Mouse (Mus musculus) gastrocnemius, adult 18-20 months (tissue): Measurements from ENCODE around the gene Pkd1l1. TPM values are rescaled to one million over a fixed set of nuclear protein-coding genes. Genes with fewer than 3 reads are reported as not detected.
A peak's percentile ranks its signal among the peaks of the same experiment; 100 is the strongest.

Source experiments
- DNase-seq: peaks from one replicate; pipeline ENCODE4 v3.0.0; 2021; ENCODE audit warnings: low spot score
- total RNA-seq, 2 experiments: library from RNA; stranded (reverse); gene quantifications; 2 replicates each; pipeline ENCODE4 v1.2.3; 2021

The Pkd1l1 gene
- total RNA-seq, 2 experiments from 2014 or later, result not detected

GRCm38 (mm10) chr11:8942446-8942845 is 30.6 kb downstream of the Pkd1l1 start:
- DNase-seq, result no peak

DNA sequence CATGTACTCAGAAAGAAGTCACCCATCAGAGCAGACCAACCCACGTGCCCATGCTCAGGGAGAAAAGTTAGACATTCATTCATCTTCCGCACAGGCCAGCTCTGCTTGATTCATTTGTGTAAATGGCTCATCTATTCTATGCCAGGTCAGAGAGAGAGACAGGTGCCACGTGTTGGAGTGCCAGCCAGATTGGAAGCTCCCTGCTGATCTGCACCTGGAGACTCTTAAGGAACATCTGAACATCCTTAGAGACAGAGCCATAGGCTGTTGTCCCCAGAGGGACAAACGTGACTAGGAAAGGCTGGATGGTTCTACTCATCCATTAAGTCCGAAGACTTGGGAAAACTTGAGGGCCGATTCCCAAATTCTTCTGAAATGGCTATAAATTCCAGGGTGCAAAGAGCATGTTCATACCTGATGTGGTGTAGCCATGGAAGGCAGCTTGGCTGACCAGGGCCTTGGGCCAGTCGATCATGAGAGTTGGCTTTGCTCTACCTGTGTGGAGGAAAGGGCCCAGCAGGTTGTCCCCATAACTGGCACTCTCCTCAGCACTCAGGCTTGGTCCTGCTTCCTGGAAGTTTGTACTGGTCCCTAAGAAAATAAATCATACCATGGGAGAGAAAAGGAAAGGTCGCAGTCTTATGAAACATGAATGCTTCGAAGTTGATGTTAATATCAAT is 36.5 kb downstream of the Pkd1l1 start:
- DNase-seq, result no peak

DNA sequence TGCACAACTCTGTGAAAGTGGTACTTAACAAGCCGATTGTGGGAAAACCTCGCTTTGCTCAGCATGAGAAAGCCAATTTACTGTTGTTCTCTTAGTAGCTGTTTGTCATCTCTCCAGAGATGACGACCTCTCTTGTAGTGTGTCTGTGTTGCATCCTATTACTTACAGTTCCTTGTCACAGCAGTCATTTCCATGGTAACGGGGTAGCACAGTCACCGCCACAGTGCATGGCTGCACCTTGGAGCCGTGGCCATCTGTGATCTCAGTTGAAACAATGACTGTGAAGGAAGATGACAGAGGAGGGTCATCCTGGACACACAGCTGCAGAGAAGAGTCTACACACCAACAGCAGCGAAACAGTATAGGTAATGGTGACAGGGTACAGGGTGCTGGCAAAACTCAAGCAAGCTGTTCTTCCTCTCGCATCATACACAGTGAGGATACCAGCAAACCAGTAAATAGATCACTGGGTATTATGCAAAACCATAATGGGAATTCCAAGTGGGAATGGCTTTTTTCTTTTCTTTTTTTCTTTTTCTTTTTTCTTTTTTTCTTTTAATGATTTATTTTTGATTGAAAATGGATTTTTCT is 56.9 kb downstream of the Pkd1l1 start:
- no peak for DNase-seq

DNA sequence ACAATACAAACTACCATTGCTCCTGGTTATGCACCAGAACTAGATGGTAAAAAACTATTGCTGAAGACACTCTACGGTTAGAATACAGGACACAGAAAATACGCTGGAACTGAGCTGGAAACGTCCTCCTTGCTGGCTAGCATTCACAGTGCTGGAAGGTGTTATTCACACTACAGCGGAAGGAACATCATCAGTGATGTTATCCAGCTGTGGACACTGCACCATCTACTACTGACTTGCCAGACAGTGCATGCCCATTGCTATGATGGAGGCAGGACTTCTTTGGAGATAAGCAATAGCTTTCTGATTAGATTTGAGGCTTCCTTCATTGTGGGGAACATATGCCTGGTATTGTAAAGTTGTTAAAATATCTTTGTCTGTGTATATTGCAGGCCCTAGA is 90.3 kb downstream of the Pkd1l1 start:
- no peak for DNase-seq

- no peak for DNase-seq
Observed at GRCm38 (mm10) chr11:8881521-8881920, 91.5 kb downstream of the Pkd1l1 start.

- no peak for DNase-seq
Observed at GRCm38 (mm10) chr11:8870115-8870514, 103.0 kb downstream of the Pkd1l1 start.

GRCm38 (mm10) chr11:8866021-8866420 is 107.0 kb downstream of the Pkd1l1 start:
- no peak for DNase-seq

DNA sequence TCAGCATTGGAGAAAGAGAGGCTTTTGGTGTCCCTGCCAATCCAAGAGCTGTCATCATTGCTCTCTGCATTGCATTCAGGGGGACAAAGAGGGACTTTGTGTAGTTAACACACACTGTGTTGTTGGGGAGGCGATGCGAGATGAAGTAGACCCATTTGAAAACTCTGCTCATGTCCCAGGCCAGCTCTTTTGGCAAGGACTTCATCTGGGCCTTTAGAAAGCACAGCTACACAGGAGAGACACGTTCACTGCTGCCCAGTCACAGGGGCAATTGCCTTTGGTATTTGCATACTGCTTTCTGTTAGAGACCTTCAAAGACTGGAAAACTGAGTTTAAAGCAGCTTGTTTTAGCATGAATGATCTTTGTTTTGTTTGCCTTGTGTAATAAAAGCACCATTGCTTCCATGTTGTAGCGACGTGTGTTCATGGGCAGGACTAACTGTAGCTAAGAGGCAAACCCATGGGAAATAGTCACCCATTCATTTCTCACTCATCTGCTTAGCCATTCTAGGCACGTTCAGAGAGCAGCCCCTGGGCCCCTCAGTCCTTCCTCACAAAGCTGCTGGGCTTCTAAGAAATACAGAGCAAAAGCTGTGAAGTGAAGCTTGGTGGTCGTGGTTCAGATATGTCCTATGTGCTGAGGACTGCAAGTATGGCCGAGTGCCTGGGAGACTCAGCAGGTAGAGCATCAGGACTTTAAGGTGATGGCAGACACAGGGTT is 109.0 kb downstream of the Pkd1l1 start:
- no peak for DNase-seq

GRCm38 (mm10) chr11:8862426-8862825 is 110.6 kb downstream of the Pkd1l1 start:
- no peak for DNase-seq

DNA sequence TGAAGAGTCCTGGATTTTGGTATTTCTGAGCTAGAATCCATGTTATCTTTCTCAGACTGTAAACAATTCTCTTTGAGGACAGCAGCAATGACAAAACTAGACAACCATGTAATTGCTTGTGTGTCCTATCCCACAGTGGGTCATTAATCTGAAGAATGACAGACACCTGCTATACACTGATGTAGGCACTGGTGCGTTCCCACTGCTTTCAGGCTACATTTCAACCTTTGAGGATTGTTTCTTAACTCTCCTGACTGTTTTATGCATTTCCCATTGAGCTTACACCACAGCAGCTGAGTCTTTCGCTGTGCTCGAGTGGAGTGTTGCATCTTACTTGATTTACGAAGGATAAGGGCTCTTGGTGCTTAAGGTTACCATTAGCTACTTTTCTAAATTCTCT is 111.1 kb downstream of the Pkd1l1 start:
- no peak for DNase-seq

DNA sequence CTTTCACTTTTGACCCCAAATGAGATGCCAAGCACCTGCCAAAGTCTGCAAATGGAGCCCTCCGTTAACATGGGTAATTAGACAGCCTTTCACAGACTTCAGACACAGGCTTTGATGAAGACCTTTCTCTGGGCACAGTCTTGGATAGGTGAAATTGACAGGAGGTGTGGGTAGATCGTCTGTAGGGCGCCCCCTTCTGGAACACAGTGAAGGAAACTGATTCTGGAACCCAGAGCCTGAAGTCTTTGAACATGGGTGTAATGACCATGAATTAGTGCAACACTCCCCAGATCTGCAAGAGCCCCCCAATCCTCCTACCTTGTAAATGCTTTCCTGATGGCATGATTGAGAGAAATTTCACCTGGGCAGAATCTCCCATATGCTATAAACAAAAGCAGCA is 112.2 kb downstream of the Pkd1l1 start:
- DNase-seq, result no peak

DNA sequence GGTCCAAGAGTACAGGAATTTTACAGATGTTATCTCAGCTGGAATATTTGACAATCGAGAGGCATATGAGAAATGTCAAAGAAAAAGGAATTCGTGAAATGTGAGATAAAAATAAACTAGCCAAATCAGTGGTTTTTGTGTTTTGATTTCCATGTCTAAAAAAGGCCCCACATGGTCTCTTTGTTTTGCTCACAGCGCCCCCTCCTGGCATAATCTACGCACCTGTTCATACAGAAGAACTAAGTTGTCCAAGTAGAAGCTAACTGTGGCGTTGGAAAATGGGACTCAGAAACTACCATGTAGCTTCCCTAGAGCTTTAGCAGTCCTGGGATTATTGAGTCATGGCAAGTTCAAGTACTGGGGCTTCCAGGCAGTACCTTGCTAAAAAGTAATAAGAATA is 113.2 kb downstream of the Pkd1l1 start:
- DNase-seq, result peak; percentile 65

GRCm38 (mm10) chr11:8859041-8859440 is 114.0 kb downstream of the Pkd1l1 start:
- no peak for DNase-seq

- DNase-seq, result no peak
Observed at GRCm38 (mm10) chr11:8856125-8856524, 116.9 kb downstream of the Pkd1l1 start.

DNA sequence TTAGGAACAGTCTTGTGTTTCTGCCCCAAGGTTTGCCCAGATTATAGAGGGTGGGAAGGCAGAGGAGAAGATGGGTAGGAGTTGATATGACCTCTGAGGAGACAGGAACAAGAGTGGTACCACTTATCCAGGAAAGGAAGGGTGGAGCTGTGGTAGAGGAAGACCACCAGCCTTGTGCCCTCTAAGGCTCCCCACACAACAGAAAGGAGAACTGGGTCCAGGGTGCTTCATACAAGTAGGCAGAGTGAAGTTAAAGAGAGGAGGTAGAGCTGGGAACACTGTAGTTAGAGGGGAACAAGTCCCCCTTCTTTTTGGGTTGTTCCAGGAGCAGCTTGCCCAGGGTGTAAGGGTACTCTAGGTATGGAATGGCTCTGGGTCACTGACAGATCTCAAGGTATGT is 125.0 kb downstream of the Pkd1l1 start:
- DNase-seq, result no peak

- DNase-seq, result no peak
Observed at GRCm38 (mm10) chr11:8847627-8848026, 125.4 kb downstream of the Pkd1l1 start.

GRCm38 (mm10) chr11:8836176-8836575 is 136.9 kb downstream of the Pkd1l1 start:
- no peak for DNase-seq

DNA sequence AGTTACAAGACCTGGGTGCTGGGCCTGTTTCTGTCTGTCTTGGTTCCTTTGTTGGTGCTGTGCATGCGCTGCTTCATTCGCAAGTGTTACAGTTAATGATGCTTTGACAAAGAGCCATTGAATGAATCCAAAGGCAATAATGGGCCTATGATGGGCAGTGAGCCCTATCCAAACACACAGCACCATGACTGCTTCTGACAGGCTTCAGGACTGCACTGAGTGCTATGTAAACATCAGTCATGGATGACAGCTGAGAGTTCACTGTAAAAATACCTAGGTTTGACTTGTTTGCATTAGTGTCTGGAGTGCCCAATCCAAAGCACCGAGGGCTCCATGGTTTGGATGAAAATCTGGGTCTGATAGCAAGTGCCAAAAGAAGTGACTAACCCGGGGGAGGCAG is 138.9 kb downstream of the Pkd1l1 start:
- no peak for DNase-seq

- no peak for DNase-seq
Observed at GRCm38 (mm10) chr11:8830551-8830950, 142.5 kb downstream of the Pkd1l1 start.

DNA sequence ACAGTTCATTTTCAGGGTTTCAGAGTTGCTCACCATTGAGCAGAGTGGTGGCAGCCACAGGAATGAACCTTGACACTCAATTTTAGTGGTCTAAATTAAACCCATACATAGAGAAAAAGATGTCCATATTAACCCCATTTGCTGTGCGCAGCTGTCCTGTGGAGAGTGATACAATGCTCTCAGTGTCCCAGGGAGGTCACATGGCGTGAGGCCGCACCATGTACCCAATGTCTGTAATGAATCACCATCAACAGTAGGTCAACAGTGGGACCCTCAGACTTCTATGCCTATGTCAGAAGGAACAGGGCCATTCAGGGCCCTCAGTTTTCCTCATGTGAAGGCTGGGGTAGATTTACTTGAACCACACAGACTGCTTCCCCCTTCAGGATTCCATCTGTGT is 143.5 kb downstream of the Pkd1l1 start:
- no peak for DNase-seq

GRCm38 (mm10) chr11:8828836-8829526 is 144.1 kb downstream of the Pkd1l1 start:
- DNase-seq, result no peak

- DNase-seq, result no peak
Observed at GRCm38 (mm10) chr11:8826609-8827008, 146.5 kb downstream of the Pkd1l1 start.
